Mouse (Mus musculus) erythroblast, embryonic 14.5 days (primary cell): Measurements from ENCODE around the gene Unk. TPM values are rescaled to one million over a fixed set of nuclear protein-coding genes. Genes with fewer than 3 reads are reported as not detected.
"Not testable (repeated sequence)": the region's sequence is repeated elsewhere in the genome, so short reads cannot be mapped to it uniquely, and the experiment has no call there.

ENCODE experiments used
- H3K27me3 ChIP-seq: 2 replicates; pipeline ENCODE4 v1.6.1; 2012; ENCODE audit warnings: inconsistent platforms; ENCODE audit not compliant: control insufficient read depth
- H3K36me3 ChIP-seq: 2 replicates; pipeline ENCODE4 v1.6.1; 2012; ENCODE audit warnings: mild to moderate bottlenecking, inconsistent platforms; ENCODE audit not compliant: control insufficient read depth
- H3K4me1 ChIP-seq: 2 replicates; pipeline ENCODE4 v1.6.1; 2012; ENCODE audit warnings: inconsistent platforms; ENCODE audit not compliant: control insufficient read depth
- H3K4me3 ChIP-seq: replicated peaks from 2 replicates; pipeline ENCODE3; 2012; ENCODE audit warnings: moderate library complexity, mild to moderate bottlenecking, inconsistent platforms
- H3K9me3 ChIP-seq: 2 replicates; pipeline ENCODE4 v1.6.1; 2012; ENCODE audit warnings: low read length, inconsistent platforms, mixed read lengths; ENCODE audit not compliant: control insufficient read depth
- GATA1 ChIP-seq: IDR thresholded peaks from 2 replicates; pipeline ENCODE4 v1.6.1; 2012; ENCODE audit warnings: low read length, inconsistent platforms, mixed read lengths
- TAL1 ChIP-seq: IDR thresholded peaks from 3 replicates; pipeline ENCODE4 v1.6.1; 2012; ENCODE audit warnings: low read length, inconsistent platforms, mixed read lengths
- polyA plus RNA-seq: library from polyadenylated mRNA; stranded (reverse); fragments of >175 nt; gene quantifications from 2 replicates; pipeline ENCODE4 v1.2.3, GENCODE M21; 2012

Gene Unk
- polyA plus RNA-seq, 1 experiment = 3.6 TPM

GRCm38 (mm10) chr11:116019360-116019791, 10.7 kb upstream of the Unk start:
- Histone ChIP-seq H3K36me3 (peaks cover 37% of the 10 kb centered on the region), H3K27me3 (peaks cover 15% of the 10 kb centered on the region), H3K9me3 (no peaks in the 10 kb centered on the region), H3K4me3 (no peak overlapping the region), H3K4me1 (peaks cover 19% of the 10 kb centered on the region)
- no peak for TF ChIP-seq TAL1
- no peak for TF ChIP-seq GATA1

GRCm38 (mm10) chr11:116019976-116020411, 10.1 kb upstream of the Unk start:
- H3K27me3 ChIP-seq = peaks cover 10% of the 10 kb centered on the region
- no peak overlapping the region for H3K4me3 ChIP-seq

GRCm38 (mm10) chr11:116020519-116020922, 9.6 kb upstream of the Unk start:
- TF ChIP-seq TAL1 (no peak), GATA1 (no peak)
- H3K4me3 ChIP-seq = no peak overlapping the region
- H3K27me3 ChIP-seq = peaks cover 7% of the 10 kb centered on the region
- peaks cover 21% of the 10 kb centered on the region for H3K4me1 ChIP-seq
- peaks cover 37% of the 10 kb centered on the region for H3K36me3 ChIP-seq
- H3K9me3 ChIP-seq = no peaks in the 10 kb centered on the region

More at GRCm38 (mm10) chr11:116019976-116020411, 10.1 kb upstream of the Unk start:
- H3K9me3 ChIP-seq = no peaks in the 10 kb centered on the region
- H3K4me1 ChIP-seq = peaks cover 19% of the 10 kb centered on the region
- no peak for TF ChIP-seq TAL1
- H3K36me3 ChIP-seq = peaks cover 37% of the 10 kb centered on the region

GRCm38 (mm10) chr11:116021328-116022220, 8.5 kb upstream of the Unk start:
- no peaks in the 10 kb centered on the region for H3K9me3 ChIP-seq
- peaks cover 23% of the 10 kb centered on the region for H3K4me1 ChIP-seq
- H3K4me3 ChIP-seq = peak overlapping the region; percentile 58
- no peaks in the 10 kb centered on the region for H3K27me3 ChIP-seq
- TF ChIP-seq GATA1 = no peak
- TF ChIP-seq TAL1 = no peak
- peaks cover 37% of the 10 kb centered on the region for H3K36me3 ChIP-seq

GRCm38 (mm10) chr11:116022256-116022780, 7.8 kb upstream of the Unk start:
- H3K4me1 ChIP-seq = peaks cover 23% of the 10 kb centered on the region
- TF ChIP-seq TAL1 (no peak), GATA1 (no peak)
- no peaks in the 10 kb centered on the region for H3K27me3 ChIP-seq
- H3K9me3 ChIP-seq = no peaks in the 10 kb centered on the region
- peak overlapping the region; percentile 58 for H3K4me3 ChIP-seq
- H3K36me3 ChIP-seq = peaks cover 37% of the 10 kb centered on the region

GRCm38 (mm10) chr11:116023074-116023770, 6.9 kb upstream of the Unk start:
- Histone ChIP-seq H3K4me3 (peak overlapping the region; percentile 97), H3K4me1 (peaks cover 23% of the 10 kb centered on the region)
- H3K27me3 ChIP-seq = not testable (repeated sequence)

GRCm38 (mm10) chr11:116023771-116024355, 6.3 kb upstream of the Unk start:
- peaks cover 26% of the 10 kb centered on the region for H3K4me1 ChIP-seq
- peaks cover 37% of the 10 kb centered on the region for H3K36me3 ChIP-seq
- no peaks in the 10 kb centered on the region for H3K27me3 ChIP-seq
- H3K9me3 ChIP-seq = no peaks in the 10 kb centered on the region
- peak overlapping the region; percentile 97 for H3K4me3 ChIP-seq
- no peak for TF ChIP-seq GATA1
- no peak for TF ChIP-seq TAL1

More at GRCm38 (mm10) chr11:116023074-116023770, 6.9 kb upstream of the Unk start:
- not testable (repeated sequence) for H3K9me3 ChIP-seq
- H3K36me3 ChIP-seq = peaks cover 37% of the 10 kb centered on the region

GRCm38 (mm10) chr11:116024356-116024808, 5.7 kb upstream of the Unk start:
- H3K4me1 ChIP-seq = peaks cover 32% of the 10 kb centered on the region
- no peaks in the 10 kb centered on the region for H3K9me3 ChIP-seq
- H3K4me3 ChIP-seq = peak overlapping the region; percentile 97
- H3K27me3 ChIP-seq = no peaks in the 10 kb centered on the region
- TF ChIP-seq TAL1 (no peak), GATA1 (no peak)
- H3K36me3 ChIP-seq = peaks cover 37% of the 10 kb centered on the region
